Mouse (Mus musculus): ENCODE results near the gene Baiap2l1.

DNA sequence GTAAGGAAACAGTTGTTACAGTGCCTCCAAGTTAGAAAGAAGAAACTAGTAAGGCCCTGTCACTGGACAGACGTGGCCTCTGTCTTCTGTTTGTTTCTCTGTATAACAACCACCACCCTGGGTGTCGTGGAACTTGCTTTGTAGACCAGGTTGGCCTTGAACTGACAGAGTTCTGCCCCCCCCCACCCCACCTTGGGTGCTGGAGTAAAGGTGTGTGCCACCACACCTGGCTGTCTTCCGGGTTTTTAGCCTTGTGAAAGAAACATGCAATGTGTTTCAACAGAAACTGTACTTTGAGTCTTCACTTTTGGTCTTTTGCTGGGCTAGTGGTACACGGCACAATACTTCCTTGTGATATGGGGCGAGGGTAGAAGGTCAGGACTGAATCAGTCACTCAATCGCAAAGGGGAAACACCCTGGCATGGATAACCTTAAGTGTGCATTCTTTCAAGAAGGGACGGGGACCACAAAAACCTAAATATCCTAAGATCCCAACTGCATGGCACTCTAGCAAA is 61.8 kb downstream of the Baiap2l1 start:
- TF ChIP-seq CTCF (IDR thresholded peaks at IDR 0.05; ENCODE audit: low read depth, low read length) (no peak), TAL1 (conservative IDR thresholded peaks at IDR 0.05; ENCODE audit: low read depth, low read length) (no peak)
